Mouse (Mus musculus) MEL (cell line): ENCODE measurements around the gene Gm9837. TPM values are rescaled to one million over a fixed set of nuclear protein-coding genes. Genes with fewer than 3 reads are reported as not detected.

Experiments used
- DNase-seq: peaks from one replicate; pipeline ENCODE4 v3.0.0; 2011; ENCODE audit warnings: low read depth, low spot score
- H3K27ac ChIP-seq: 2 replicates; pipeline ENCODE4 v1.5.1; 2012; ENCODE audit warnings: low read depth, mild to moderate bottlenecking, control low read depth, low read length, moderate library complexity; ENCODE audit not compliant: control insufficient read depth
- H3K27me3 ChIP-seq, 2 experiments: fragments of 150-350 bp in 1 of 2; sonication (generic) in 1 of 2; 2 replicates each; pipeline ENCODE4 v1.6.1; 2012; ENCODE audit warnings: low read length in 2 of 2, mild to moderate bottlenecking in 2 of 2, improper control_type of control experiment in 1 of 2, moderate library complexity in 1 of 2; ENCODE audit not compliant: insufficient read depth in 2 of 2, control insufficient read depth in 1 of 2
- H3K36me3 ChIP-seq, 2 experiments: 2 replicates each; pipeline ENCODE4 v1.6.1; 2012 to 2014; ENCODE audit warnings: low read length in 2 of 2, improper control_type of control experiment in 1 of 2, inconsistent platforms in 1 of 2, mild to moderate bottlenecking in 1 of 2; ENCODE audit not compliant: insufficient read depth in 2 of 2, control insufficient read depth in 1 of 2
- H3K4me1 ChIP-seq, 2 experiments: fragments of 150-350 bp in 1 of 2; sonication (generic) in 1 of 2; 2 replicates each; pipeline ENCODE4 v1.6.1; 2012; ENCODE audit warnings: low read length in 2 of 2, improper control_type of control experiment in 1 of 2, mild to moderate bottlenecking in 1 of 2; ENCODE audit not compliant: insufficient read depth in 2 of 2, control insufficient read depth in 1 of 2
- H3K4me3 ChIP-seq, 2 experiments: fragments of 150-350 bp in 1 of 2; sonication (generic) in 1 of 2; 2 replicates each; pipeline ENCODE4 v1.5.1; 2012; ENCODE audit warnings: low read depth in 2 of 2, low read length in 2 of 2, mild to moderate bottlenecking in 2 of 2, moderate library complexity in 2 of 2, control low read depth in 1 of 2, improper control_type of control experiment in 1 of 2; ENCODE audit not compliant: control insufficient read depth in 1 of 2, insufficient read depth in 1 of 2
- H3K79me2 ChIP-seq: 2 replicates; pipeline ENCODE4 v1.6.1; 2012; ENCODE audit warnings: mild to moderate bottlenecking, low read length, moderate library complexity; ENCODE audit not compliant: control insufficient read depth, poor library complexity, insufficient read depth
- H3K9ac ChIP-seq: 2 replicates; pipeline ENCODE4 v1.6.1; 2012; ENCODE audit warnings: low read depth, mild to moderate bottlenecking, control low read depth, low read length, moderate library complexity; ENCODE audit not compliant: control insufficient read depth, poor library complexity, severe bottlenecking
- H3K9me3 ChIP-seq: fragments of 150-350 bp; sonication (generic); replicated peaks from 2 replicates; pipeline ENCODE4 v1.6.1; 2012; ENCODE audit warnings: mild to moderate bottlenecking, low read length, improper control_type of control experiment, moderate library complexity; ENCODE audit not compliant: insufficient read depth
- BHLHE40 ChIP-seq: IDR thresholded peaks from 2 replicates; pipeline ENCODE4 v1.6.1; 2012; ENCODE audit warnings: low read depth, mild to moderate bottlenecking, inconsistent platforms, low read length, improper control_type of control experiment, borderline replicate concordance
- CHD2 ChIP-seq: IDR thresholded peaks from 2 replicates; pipeline ENCODE4 v1.6.1; 2011; ENCODE audit warnings: low read length, improper control_type of control experiment
- E2F4 ChIP-seq: IDR thresholded peaks from 2 replicates; pipeline ENCODE4 v1.6.1; 2011; ENCODE audit warnings: low read depth, low read length, improper control_type of control experiment, borderline replicate concordance
- ELF1 ChIP-seq: IDR thresholded peaks from 2 replicates; pipeline ENCODE4 v1.6.1; 2014; ENCODE audit warnings: low read depth, mild to moderate bottlenecking, inconsistent platforms, low read length, improper control_type of control experiment, moderate library complexity
- EP300 ChIP-seq, 2 experiments: IDR thresholded peaks; 2 replicates each; pipeline ENCODE4 v1.6.1; 2011; ENCODE audit warnings: improper control_type of control experiment in 2 of 2, low read length in 2 of 2, low read depth in 1 of 2, mild to moderate bottlenecking in 1 of 2
- ETS1 ChIP-seq: IDR thresholded peaks from 2 replicates; pipeline ENCODE4 v1.6.1; 2012; ENCODE audit warnings: low read depth, mild to moderate bottlenecking, inconsistent platforms, low read length, improper control_type of control experiment, moderate library complexity
- GABPA ChIP-seq: IDR thresholded peaks from 2 replicates; pipeline ENCODE4 v1.6.1; 2012; ENCODE audit warnings: low read depth, mild to moderate bottlenecking, inconsistent platforms, low read length, improper control_type of control experiment, moderate library complexity
- GATA1 ChIP-seq: IDR thresholded peaks from 2 replicates; pipeline ENCODE4 v1.6.1; 2011; ENCODE audit warnings: low read depth, low read length, improper control_type of control experiment
- HCFC1 ChIP-seq: IDR thresholded peaks from 2 replicates; pipeline ENCODE4 v1.6.1; 2012; ENCODE audit warnings: low read depth, mild to moderate bottlenecking, inconsistent platforms, low read length, improper control_type of control experiment, moderate library complexity
- JUND ChIP-seq: IDR thresholded peaks from 2 replicates; pipeline ENCODE4 v1.6.1; 2011; ENCODE audit warnings: low read depth, mild to moderate bottlenecking, improper control_type of control experiment, low read length
- MAFK ChIP-seq: IDR thresholded peaks from 2 replicates; pipeline ENCODE4 v1.6.1; 2011; ENCODE audit warnings: low read depth, mild to moderate bottlenecking, low read length, improper control_type of control experiment, borderline replicate concordance
- MAX ChIP-seq: IDR thresholded peaks from 2 replicates; pipeline ENCODE4 v1.6.1; 2011; ENCODE audit warnings: low read length, improper control_type of control experiment
- MEF2A ChIP-seq: IDR thresholded peaks from 2 replicates; pipeline ENCODE4 v1.6.1; 2014; ENCODE audit warnings: low read depth, mild to moderate bottlenecking, inconsistent platforms, low read length, improper control_type of control experiment; ENCODE audit not compliant: poor library complexity, insufficient replicate concordance, severe bottlenecking; ENCODE audit errors: extremely low read depth
- MXI1 ChIP-seq: IDR thresholded peaks from 2 replicates; pipeline ENCODE4 v1.6.1; 2011; ENCODE audit warnings: mild to moderate bottlenecking, low read depth, low read length, improper control_type of control experiment
- MYC ChIP-seq: IDR thresholded peaks from 2 replicates; pipeline ENCODE4 v1.6.1; 2011; ENCODE audit warnings: low read depth, mild to moderate bottlenecking, low read length, improper control_type of control experiment, moderate library complexity
- NRF1 ChIP-seq: IDR thresholded peaks from 2 replicates; pipeline ENCODE4 v1.6.1; 2014; ENCODE audit warnings: low read depth, mild to moderate bottlenecking, inconsistent platforms, low read length, improper control_type of control experiment, moderate library complexity; ENCODE audit not compliant: poor library complexity, insufficient read depth, severe bottlenecking
- POLR2AphosphoS2 ChIP-seq: IDR thresholded peaks from 2 replicates; pipeline ENCODE4 v1.6.1; 2011; ENCODE audit warnings: low read length, improper control_type of control experiment
- POLR2AphosphoS5 ChIP-seq: IDR thresholded peaks from 2 replicates; pipeline ENCODE4 v1.6.1; 2012; ENCODE audit warnings: low read depth, borderline replicate concordance, mild to moderate bottlenecking, inconsistent platforms, low read length, moderate library complexity, mixed read lengths
- RCOR1 ChIP-seq: IDR thresholded peaks from 2 replicates; pipeline ENCODE4 v1.6.1; 2012; ENCODE audit warnings: low read depth, mild to moderate bottlenecking, inconsistent platforms, low read length, improper control_type of control experiment
- SIN3A ChIP-seq: IDR thresholded peaks from 2 replicates; pipeline ENCODE4 v1.6.1; 2012; ENCODE audit warnings: low read length, improper control_type of control experiment, inconsistent platforms
- SMC3 ChIP-seq: IDR thresholded peaks from 2 replicates; pipeline ENCODE4 v1.6.1; 2011; ENCODE audit warnings: low read depth, low read length, improper control_type of control experiment
- TAL1 ChIP-seq: IDR thresholded peaks from 2 replicates; pipeline ENCODE4 v1.6.1; 2012; ENCODE audit warnings: mild to moderate bottlenecking, inconsistent platforms, low read length, moderate library complexity, mixed read lengths
- TBP ChIP-seq: IDR thresholded peaks from 2 replicates; pipeline ENCODE4 v1.8.0; 2011; ENCODE audit warnings: low read depth, low read length, improper control_type of control experiment
- TCF12 ChIP-seq: IDR thresholded peaks from 2 replicates; pipeline ENCODE4 v1.6.1; 2014; ENCODE audit warnings: low read depth, mild to moderate bottlenecking, inconsistent platforms, low read length, improper control_type of control experiment, moderate library complexity
- UBTF ChIP-seq: IDR thresholded peaks from 2 replicates; pipeline ENCODE4 v1.6.1; 2012; ENCODE audit warnings: low read depth, mild to moderate bottlenecking, inconsistent platforms, low read length, improper control_type of control experiment, moderate library complexity, borderline replicate concordance; ENCODE audit not compliant: insufficient read depth
- USF1 ChIP-seq: IDR thresholded peaks from 2 replicates; pipeline ENCODE4 v1.6.1; 2014; ENCODE audit warnings: low read depth, mild to moderate bottlenecking, inconsistent platforms, low read length, improper control_type of control experiment, moderate library complexity
- USF2 ChIP-seq, 2 experiments: IDR thresholded peaks; 2 replicates each; pipeline ENCODE4 v1.6.1; 2011 to 2012; ENCODE audit warnings: improper control_type of control experiment in 2 of 2, low read length in 2 of 2, borderline replicate concordance in 1 of 2, inconsistent platforms in 1 of 2, low read depth in 1 of 2, mild to moderate bottlenecking in 1 of 2; ENCODE audit not compliant: insufficient read depth in 1 of 2
- ZKSCAN1 ChIP-seq: IDR thresholded peaks from 2 replicates; pipeline ENCODE4 v1.6.1; 2012; ENCODE audit warnings: low read depth, mild to moderate bottlenecking, inconsistent platforms, low read length, improper control_type of control experiment, moderate library complexity
- ZMIZ1 ChIP-seq: IDR thresholded peaks from 2 replicates; pipeline ENCODE4 v1.6.1; 2012; ENCODE audit warnings: low read depth, mild to moderate bottlenecking, inconsistent platforms, low read length, improper control_type of control experiment, moderate library complexity
- ZNF384 ChIP-seq: IDR thresholded peaks from 2 replicates; pipeline ENCODE4 v1.6.1; 2012; ENCODE audit warnings: low read depth, mild to moderate bottlenecking, inconsistent platforms, low read length, improper control_type of control experiment
- polyA plus RNA-seq, 2 experiments: library from polyadenylated mRNA; stranded (reverse) in 1 of 2; unstranded in 1 of 2; fragments of >175 nt in 1 of 2; fragments of >200 nt in 1 of 2; gene quantifications; 2 replicates each; pipeline versions ENCODE4 v1.2.1 to v1.2.4; 2012; ENCODE audit warnings: low replicate concordance in 2 of 2, low read depth in 1 of 2; ENCODE audit not compliant: insufficient read length in 2 of 2, insufficient read depth in 1 of 2, missing spikeins in 1 of 2
- total RNA-seq: library from RNA; depleted of rRNA; stranded (reverse); fragments of 300-350 nt; gene quantifications from 2 replicates; pipeline ENCODE4 v1.2.3, GENCODE M21; 2012

Gene Gm9837
- total and polyA plus RNA-seq, 3 experiments: not detected

DNA sequence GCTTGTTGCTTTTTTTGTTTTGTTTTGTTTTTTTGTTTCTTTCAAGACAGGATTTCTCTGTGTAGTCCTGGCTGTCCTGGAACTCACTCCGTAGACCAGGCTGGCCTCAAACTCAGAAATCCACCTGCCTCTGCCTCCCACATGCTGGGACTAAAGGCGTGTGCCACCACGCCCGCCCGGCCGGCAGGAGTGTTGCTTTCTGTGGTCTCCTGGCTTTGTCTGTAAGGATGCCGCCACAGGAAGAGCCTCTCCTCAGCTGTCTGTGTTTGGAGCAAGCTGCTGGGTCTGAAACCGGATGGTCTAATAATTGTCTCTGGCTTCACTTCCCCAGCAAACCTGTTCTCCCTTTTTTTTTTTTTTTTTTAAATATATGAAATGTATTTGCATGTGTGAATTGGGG is 34.8 kb downstream of the Gm9837 start:
- DNase-seq: no peak
- Histone ChIP-seq H3K27me3 (no peaks in the 10 kb centered on the region), H3K79me2 (peaks cover under 1% of the 10 kb centered on the region), H3K9me3 (no peaks in the 10 kb centered on the region), H3K9ac (no peak overlapping the region), H3K4me3 (no peak overlapping the region), H3K27ac (no peak overlapping the region), H3K36me3 (peaks cover 0 to 23% of the 10 kb centered on the region in 2 experiments; a peak in 2 of 4 replicates), H3K4me1 (peaks cover 8 to 23% of the 10 kb centered on the region in 2 experiments)
- no peak for TF ChIP-seq MEF2A
- no peak for TF ChIP-seq SMC3
- no peak for TF ChIP-seq E2F4
- no peak for TF ChIP-seq HCFC1
- no peak for TF ChIP-seq GATA1
- no peak for TF ChIP-seq BHLHE40

DNA sequence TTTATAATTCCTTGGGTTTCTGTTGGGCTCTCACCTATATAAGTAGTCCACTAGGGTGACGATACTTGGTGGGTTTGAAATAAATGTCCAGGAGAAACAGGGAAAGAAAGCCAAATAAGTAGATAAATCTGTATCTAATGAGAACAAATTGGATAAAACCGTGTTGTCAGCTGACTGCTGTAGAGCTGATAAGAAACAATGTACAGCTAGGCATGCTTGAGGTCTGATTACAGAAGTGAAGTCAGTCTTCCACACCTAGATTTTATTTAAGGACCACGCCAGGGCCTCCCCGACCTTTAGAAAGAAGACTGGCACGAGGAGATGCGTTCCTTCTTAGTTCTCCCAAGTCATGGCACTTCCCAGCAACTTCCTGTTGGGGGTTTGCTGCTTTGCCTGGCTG is 37.2 kb downstream of the Gm9837 start:
- no peak overlapping the region for H3K4me3 ChIP-seq
- H3K27ac ChIP-seq: peak overlapping the region; percentile 24; the same call in 1 of the 2 replicates
- 0 out of 4 replicates have a peak, but pooled peaks of 1 of the 2 experiments have one; percentile 18 for TF ChIP-seq USF2 (IDR thresholded peaks at IDR 0.05; ENCODE audit: borderline replicate concordance in 1 of 2, insufficient read depth in 1 of 2, low read depth in 1 of 2, low read length in 2 of 2)
- TF ChIP-seq RCOR1: peak; percentile 96
- no peak for TF ChIP-seq POLR2AphosphoS2
- TF ChIP-seq ETS1: peak; percentile 95
- TF ChIP-seq MEF2A: no peak
- TF ChIP-seq NRF1: 0 out of 2 replicates have a peak, but pooled peaks have one; percentile 25
- peak; percentile 59 for TF ChIP-seq TAL1
- no peak for TF ChIP-seq CHD2
- TF ChIP-seq MYC: peak; percentile 76
- no peak for TF ChIP-seq POLR2AphosphoS5
- TF ChIP-seq E2F4: no peak
- no peak for TF ChIP-seq SMC3
- no peak for TF ChIP-seq ZMIZ1
- no peak for TF ChIP-seq UBTF
- peak; percentile 70; the same call in 1 of the 2 replicates for TF ChIP-seq MXI1
- TF ChIP-seq EP300 (IDR thresholded peaks at IDR 0.05; ENCODE audit: low read depth in 1 of 2, low read length in 2 of 2): peak; percentile 86 to 89
- TF ChIP-seq ZKSCAN1: no peak
- peak; percentile 88 for TF ChIP-seq TCF12
- no peak for TF ChIP-seq TBP
- no peak for TF ChIP-seq ELF1
- no peak for TF ChIP-seq JUND
- peak; percentile 93 for TF ChIP-seq BHLHE40
- peak; percentile 97 for TF ChIP-seq GATA1
- 0 out of 2 replicates have a peak, but pooled peaks have one; percentile 15 for TF ChIP-seq ZNF384
- TF ChIP-seq USF1: peak; percentile 87
- TF ChIP-seq MAX: peak; percentile 73
- no peak for TF ChIP-seq GABPA
- TF ChIP-seq MAFK: peak; percentile 43; the same call in 1 of the 2 replicates
- TF ChIP-seq SIN3A: peak; percentile 85

More for the DNA sequence above, 37.2 kb downstream of the Gm9837 start:
- Histone ChIP-seq H3K79me2 (peaks cover 14% of the 10 kb centered on the region), H3K27me3 (no peaks in the 10 kb centered on the region), H3K9ac (no peak overlapping the region), H3K4me1 (peaks cover 8 to 30% of the 10 kb centered on the region in 2 experiments), H3K36me3 (peaks cover 7 to 30% of the 10 kb centered on the region in 2 experiments), H3K9me3 (no peaks in the 10 kb centered on the region)
- DNase-seq: peak; percentile 66
